Mouse (Mus musculus) forebrain, postnatal 0 days (tissue): Measurements from ENCODE around the gene Eps8l3. TPM values are rescaled to one million over a fixed set of nuclear protein-coding genes. Genes with fewer than 3 reads are reported as not detected.
"Not testable (repeated sequence)": the region's sequence is repeated elsewhere in the genome, so short reads cannot be mapped to it uniquely, and the experiment has no call there.

Experiments
- ATAC-seq: fragments of 200-750 bp; cut with Nextera tagmentation; 2 replicates; pipeline ENCODE4 v1.8.0; 2017; ENCODE audit warnings: mild to moderate bottlenecking, moderate library complexity
- DNase-seq: peaks from one replicate; pipeline ENCODE4 v3.0.0-alpha.2; 2015
- H3K27ac ChIP-seq: fragments of 300-500 bp; sonication (generic); 2 replicates; pipeline ENCODE4 v1.5.1; 2014; ENCODE audit warnings: low read depth, mild to moderate bottlenecking, antibody characterized with exemption, low read length, moderate library complexity, mixed read lengths
- H3K27me3 ChIP-seq: fragments of 300-500 bp; sonication (generic); 2 replicates; pipeline ENCODE4 v1.6.1; 2014; ENCODE audit warnings: mild to moderate bottlenecking, low read length, mixed read lengths; ENCODE audit not compliant: insufficient read depth
- H3K36me3 ChIP-seq: fragments of 300-500 bp; sonication (generic); 2 replicates; pipeline ENCODE4 v1.6.1; 2014; ENCODE audit warnings: mild to moderate bottlenecking, moderate library complexity; ENCODE audit not compliant: insufficient read depth
- H3K4me1 ChIP-seq: fragments of 300-500 bp; sonication (generic); 2 replicates; pipeline ENCODE4 v1.6.1; 2014; ENCODE audit warnings: antibody characterized with exemption; ENCODE audit not compliant: insufficient read depth
- H3K4me2 ChIP-seq: fragments of 300-500 bp; sonication (generic); 2 replicates; pipeline ENCODE4 v1.6.1; 2014; ENCODE audit warnings: low read depth, mild to moderate bottlenecking, moderate library complexity
- H3K4me3 ChIP-seq: fragments of 300-500 bp; sonication (generic); 2 replicates; pipeline ENCODE4 v1.5.1; 2014; ENCODE audit warnings: low read depth, low read length, mixed read lengths
- H3K9ac ChIP-seq: fragments of 300-500 bp; sonication (generic); 2 replicates; pipeline ENCODE4 v1.6.1; 2014; ENCODE audit warnings: mild to moderate bottlenecking
- H3K9me3 ChIP-seq: fragments of 300-500 bp; sonication (generic); 2 replicates; pipeline ENCODE4 v1.6.1; 2016; ENCODE audit warnings: low read length
- CTCF ChIP-seq: sonication (generic); IDR thresholded peaks from 2 replicates; pipeline ENCODE4 v1.5.1; 2016; ENCODE audit warnings: antibody characterized with exemption, control low read depth, low read depth
- WGBS: fragments of 180-500 bp; shearing (Covaris S2); extraction: QIAGEN DNeasy Blood & Tissue Kit; methylation state at CpG from one replicate; pipeline ENCODE4 v1.1.7; 2014; 5-methylcytosine and 5-hydroxymethylcytosine counted together
- polyA plus RNA-seq: library from polyadenylated mRNA; unstranded; fragments of >200 nt; fragmentation: Nextera tagmentation; extraction: Ambion mirVana; gene quantifications from 2 replicates; pipeline ENCODE4 v1.2.1, GENCODE M21; 2015
- total RNA-seq: library from RNA; depleted of rRNA; stranded (reverse); fragments of >200 nt; gene quantifications from 2 replicates; pipeline ENCODE4 v1.2.3, GENCODE M21; 2014

Eps8l3 gene
- total and polyA plus RNA-seq, 2 experiments from 2014 or later = not detected

DNA sequence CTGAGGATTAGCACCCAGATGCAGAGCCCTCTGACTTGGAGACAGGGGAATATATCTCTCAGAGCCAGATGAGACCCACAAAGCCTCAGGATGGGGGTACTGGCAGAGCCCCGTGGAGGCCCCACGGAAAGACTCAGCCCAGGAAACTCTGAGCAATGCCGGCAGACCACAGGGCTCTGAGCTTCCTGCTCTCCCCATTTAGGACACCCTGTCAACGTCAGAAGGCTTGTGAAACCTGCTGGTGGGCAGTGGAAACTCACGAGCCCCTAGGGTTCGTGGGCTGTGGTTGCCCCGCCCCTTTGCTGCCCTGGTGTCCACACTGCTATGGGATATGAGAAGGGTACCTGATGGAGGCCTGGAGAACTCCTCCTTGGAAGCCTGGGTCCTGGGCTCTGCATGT is 24.2 kb upstream of the Eps8l3 start:
- DNase-seq (no peak), ATAC-seq (no peak)
- Histone ChIP-seq H3K9ac (no peak overlapping the region), H3K27ac (no peak overlapping the region), H3K36me3 (no peaks in the 10 kb centered on the region), H3K4me1 (peaks cover 6% of the 10 kb centered on the region; the same call in 1 of the 2 replicates), H3K27me3 (no peaks in the 10 kb centered on the region), H3K9me3 (no peaks in the 10 kb centered on the region), H3K4me3 (no peak overlapping the region), H3K4me2 (no peak overlapping the region)
- TF ChIP-seq CTCF = no peak
- 67% methylated on average over 7 of the region's 7 CpGs for WGBS

GRCm38 (mm10) chr3:107853232-107854181 is 23.5 kb upstream of the Eps8l3 start:
- H3K27ac ChIP-seq = 0 out of 2 replicates have a peak overlapping the region, but pooled peaks have one; percentile 10
- no peak overlapping the region for H3K9ac ChIP-seq
- TF ChIP-seq CTCF = peak; percentile 51
- no peaks in the 10 kb centered on the region for H3K36me3 ChIP-seq
- DNase-seq (peak; percentile 54), ATAC-seq (peak; percentile 84)
- H3K4me3 ChIP-seq = no peak overlapping the region
- H3K4me1 ChIP-seq = peaks cover 6% of the 10 kb centered on the region; the same call in 1 of the 2 replicates
- H3K27me3 ChIP-seq = no peaks in the 10 kb centered on the region
- H3K9me3 ChIP-seq = no peaks in the 10 kb centered on the region
- WGBS = 78% methylated on average over 17 of the region's 17 CpGs
- no peak overlapping the region for H3K4me2 ChIP-seq

- Histone ChIP-seq H3K36me3 (no peaks in the 10 kb centered on the region), H3K4me3 (no peak overlapping the region), H3K4me1 (no peaks in the 10 kb centered on the region), H3K4me2 (no peak overlapping the region), H3K9me3 (no peaks in the 10 kb centered on the region), H3K27ac (no peak overlapping the region), H3K9ac (no peak overlapping the region), H3K27me3 (no peaks in the 10 kb centered on the region)
- WGBS = 86% methylated on average over 13 of the region's 13 CpGs
- DNase-seq = no peak
- ATAC-seq = no peak
- TF ChIP-seq CTCF = no peak
Observed at GRCm38 (mm10) chr3:107855368-107855767, 21.7 kb upstream of the Eps8l3 start.

DNA sequence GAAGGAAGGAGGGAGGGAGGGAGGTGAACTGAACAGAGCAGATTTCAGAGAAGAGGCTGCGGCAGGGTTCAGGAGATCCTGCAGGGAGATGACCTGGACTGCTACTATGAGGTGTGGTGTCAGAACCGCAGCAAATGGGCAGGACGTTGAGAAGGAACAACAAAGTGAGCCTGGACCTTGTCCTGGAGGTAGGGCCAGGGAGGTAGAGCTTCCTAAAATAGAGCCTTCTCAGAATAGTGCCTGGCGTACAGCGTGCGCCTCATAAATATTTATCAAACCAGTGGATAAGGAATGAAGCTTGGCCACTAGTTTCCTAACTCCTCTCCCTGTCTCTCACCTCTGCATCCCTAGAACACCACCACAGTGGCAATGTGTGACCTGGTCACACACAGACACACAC is 19.4 kb upstream of the Eps8l3 start:
- Histone ChIP-seq H3K36me3 (no peaks in the 10 kb centered on the region), H3K9ac (no peak overlapping the region), H3K4me3 (no peak overlapping the region), H3K27ac (no peak overlapping the region), H3K4me2 (no peak overlapping the region), H3K27me3 (no peaks in the 10 kb centered on the region), H3K9me3 (no peaks in the 10 kb centered on the region), H3K4me1 (no peaks in the 10 kb centered on the region)
- no peak for TF ChIP-seq CTCF
- WGBS = 63% methylated on average over 6 of the region's 6 CpGs
- ATAC-seq (no peak), DNase-seq (no peak)

DNA sequence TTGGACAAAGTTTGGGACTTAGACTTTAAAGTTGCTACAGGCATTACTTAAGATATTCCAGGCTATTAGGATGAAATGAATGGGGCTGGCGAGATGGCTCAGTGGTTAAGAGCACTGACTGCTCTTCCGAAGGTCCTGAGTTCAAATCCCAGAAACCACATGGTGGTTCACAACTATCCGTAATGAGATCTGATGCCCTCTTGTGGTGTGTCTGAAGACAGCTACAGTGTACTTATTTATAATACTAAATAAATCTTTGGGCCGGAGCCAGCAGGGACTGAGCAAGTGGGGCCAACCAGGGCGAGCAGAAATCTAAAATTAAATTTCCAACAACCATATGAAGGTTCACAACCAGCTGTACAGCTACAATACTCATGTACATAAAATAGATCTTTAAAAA is 15.5 kb upstream of the Eps8l3 start:
- not testable (repeated sequence) for H3K9me3 ChIP-seq, H3K27ac ChIP-seq, ATAC-seq, H3K4me3 ChIP-seq, H3K27me3 ChIP-seq, DNase-seq, H3K36me3 ChIP-seq, H3K4me1 ChIP-seq, H3K4me2 ChIP-seq, H3K9ac ChIP-seq
- 84% methylated on average over 5 of the region's 5 CpGs for WGBS

- H3K36me3 ChIP-seq = no peaks in the 10 kb centered on the region
- no peak overlapping the region for H3K27ac ChIP-seq
- no peak overlapping the region for H3K4me3 ChIP-seq
- 85% methylated on average over 2 of the region's 2 CpGs for WGBS
- ATAC-seq = no peak
- no peak overlapping the region for H3K4me2 ChIP-seq
- H3K9me3 ChIP-seq = no peaks in the 10 kb centered on the region
- TF ChIP-seq CTCF = no peak
- H3K9ac ChIP-seq = no peak overlapping the region
- no peaks in the 10 kb centered on the region for H3K4me1 ChIP-seq
- no peaks in the 10 kb centered on the region for H3K27me3 ChIP-seq
- no peak for DNase-seq
Observed at GRCm38 (mm10) chr3:107862471-107862870, 14.6 kb upstream of the Eps8l3 start.

DNA sequence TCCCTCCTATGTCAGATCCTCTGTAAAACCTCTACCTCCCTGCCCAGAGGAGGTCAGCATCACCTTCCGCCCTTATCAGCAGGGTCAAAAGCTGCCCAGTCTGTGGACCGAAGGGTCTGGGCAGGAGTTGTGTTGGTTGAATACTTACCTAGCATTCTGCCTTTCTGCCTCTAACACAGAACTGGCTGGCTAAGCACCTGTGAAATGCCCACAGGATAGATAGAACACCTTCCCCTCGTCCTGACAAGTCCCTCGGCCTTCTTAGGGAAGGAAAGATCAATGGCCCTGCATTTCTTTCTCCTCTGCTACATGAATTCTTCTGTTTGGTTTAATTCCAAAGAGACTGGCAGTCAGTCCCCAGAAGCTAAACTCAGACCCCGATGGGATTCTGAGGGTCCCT is 13.6 kb upstream of the Eps8l3 start:
- DNase-seq = no peak
- peak overlapping the region; percentile 15; the same call in 1 of the 2 replicates for H3K27ac ChIP-seq
- no peak overlapping the region for H3K9ac ChIP-seq

More for the DNA sequence above, 13.6 kb upstream of the Eps8l3 start:
- 83% methylated on average over 5 of the region's 5 CpGs for WGBS
- Histone ChIP-seq H3K4me2 (no peak overlapping the region), H3K36me3 (no peaks in the 10 kb centered on the region), H3K4me3 (no peak overlapping the region), H3K9me3 (no peaks in the 10 kb centered on the region), H3K4me1 (no peaks in the 10 kb centered on the region), H3K27me3 (no peaks in the 10 kb centered on the region)
- TF ChIP-seq CTCF = no peak
- ATAC-seq = no peak
